Mouse (Mus musculus): ENCODE results near the gene Asb6. TPM values are rescaled to one million over a fixed set of nuclear protein-coding genes. Genes with fewer than 3 reads are reported as not detected.
A peak's percentile ranks its signal among the peaks of the same experiment; 100 is the strongest.

Gene Asb6
- polyA plus RNA-seq, 1 experiment: 31.7 TPM

- Histone ChIP-seq H3K36me3 (ENCODE audit: control insufficient read depth, insufficient read depth, low read length) (no peaks in the 10 kb centered on the region), H3K4me1 (ENCODE audit: control insufficient read depth, insufficient read depth, insufficient read length, low read length) (no peaks in the 10 kb centered on the region), H3K27ac (ENCODE audit: insufficient read depth, low read depth, low read length) (no peak within 1 kb of the TSS), H3K27me3 (ENCODE audit: control insufficient read depth, insufficient read depth, low read length) (peaks cover 5% of the 10 kb centered on the region; the same call in 1 of the 2 replicates), H3K4me3 (ENCODE audit: low read depth, low read length) (no peak within 1 kb of the TSS)
- 65% methylated on average over 10 of the region's 10 CpGs for WGBS
- no peak for TF ChIP-seq CTCF (IDR thresholded peaks at IDR 0.05; ENCODE audit: extremely low read depth, insufficient read length, insufficient replicate concordance, low read depth, low read length)
- TF ChIP-seq POLR2A (IDR thresholded peaks at IDR 0.05; ENCODE audit: low read depth, low read length): no peak
These were observed 4.4 kb upstream of the Asb6 start, which contains the start of gene Prrx2 for GRCm38 (mm10) chr2:30834373-30835022. Gene Prrx2, plus strand, starts transcription at chr2:30834972.

GRCm38 (mm10) chr2:30833644-30834043 lies 3.5 kb upstream of the Asb6 start:
- Histone ChIP-seq H3K4me3 (ENCODE audit: low read depth, low read length) (no peak overlapping the region), H3K4me1 (ENCODE audit: control insufficient read depth, insufficient read depth, insufficient read length, low read length) (no peaks in the 10 kb centered on the region), H3K27me3 (ENCODE audit: control insufficient read depth, insufficient read depth, low read length) (peaks cover 5% of the 10 kb centered on the region; the same call in 1 of the 2 replicates), H3K36me3 (ENCODE audit: control insufficient read depth, insufficient read depth, low read length) (no peaks in the 10 kb centered on the region), H3K27ac (ENCODE audit: insufficient read depth, low read depth, low read length) (no peak overlapping the region)
- WGBS: 70% methylated on average over 5 of the region's 5 CpGs
- TF ChIP-seq CTCF (IDR thresholded peaks at IDR 0.05; ENCODE audit: extremely low read depth, insufficient read length, insufficient replicate concordance, low read depth, low read length) (no peak), POLR2A (IDR thresholded peaks at IDR 0.05; ENCODE audit: low read depth, low read length) (no peak)

- Histone ChIP-seq H3K4me3 (ENCODE audit: low read depth, low read length) (no peak overlapping the region), H3K27me3 (ENCODE audit: control insufficient read depth, insufficient read depth, low read length) (no peaks in the 10 kb centered on the region), H3K27ac (ENCODE audit: insufficient read depth, low read depth, low read length) (no peak overlapping the region), H3K36me3 (ENCODE audit: control insufficient read depth, insufficient read depth, low read length) (peaks cover 11% of the 10 kb centered on the region), H3K4me1 (ENCODE audit: control insufficient read depth, insufficient read depth, insufficient read length, low read length) (peaks cover 9% of the 10 kb centered on the region)
- TF ChIP-seq CTCF (IDR thresholded peaks at IDR 0.05; ENCODE audit: extremely low read depth, insufficient read length, insufficient replicate concordance, low read depth, low read length): peak; percentile 53; the same call in 1 of the 2 replicates
- no peak for TF ChIP-seq POLR2A (IDR thresholded peaks at IDR 0.05; ENCODE audit: low read depth, low read length)
- 40% methylated on average over 5 of the region's 5 CpGs for WGBS
These were observed 818 bp downstream of the Asb6 start for GRCm38 (mm10) chr2:30829315-30829714.

- peak; percentile 87 for TF ChIP-seq CTCF (IDR thresholded peaks at IDR 0.05; ENCODE audit: extremely low read depth, insufficient read length, insufficient replicate concordance, low read depth, low read length)
- peak; percentile 69 for TF ChIP-seq POLR2A (IDR thresholded peaks at IDR 0.05; ENCODE audit: low read depth, low read length)
- H3K36me3 ChIP-seq (ENCODE audit: control insufficient read depth, insufficient read depth, low read length): peaks cover 25% of the 10 kb centered on the region
- no peak overlapping the region for H3K27ac ChIP-seq (ENCODE audit: insufficient read depth, low read depth, low read length)
- under 1% methylated on average over 63 of the region's 63 CpGs for WGBS
- H3K4me1 ChIP-seq (ENCODE audit: control insufficient read depth, insufficient read depth, insufficient read length, low read length): peaks cover 9% of the 10 kb centered on the region
- H3K4me3 ChIP-seq (ENCODE audit: low read depth, low read length): peak overlapping the region; percentile 88
- no peaks in the 10 kb centered on the region for H3K27me3 ChIP-seq (ENCODE audit: control insufficient read depth, insufficient read depth, low read length)
These were observed 2.2 kb downstream of the Asb6 start for GRCm38 (mm10) chr2:30827749-30828475.

- peaks cover 31% of the 10 kb centered on the region for H3K36me3 ChIP-seq (ENCODE audit: control insufficient read depth, insufficient read depth, low read length)
- no peaks in the 10 kb centered on the region for H3K27me3 ChIP-seq (ENCODE audit: control insufficient read depth, insufficient read depth, low read length)
- H3K4me3 ChIP-seq (ENCODE audit: low read depth, low read length): peak overlapping the region; percentile 88
- no peak overlapping the region for H3K27ac ChIP-seq (ENCODE audit: insufficient read depth, low read depth, low read length)
- H3K4me1 ChIP-seq (ENCODE audit: control insufficient read depth, insufficient read depth, insufficient read length, low read length): peaks cover 9% of the 10 kb centered on the region
- WGBS: 25% methylated on average over 26 of the region's 26 CpGs
- TF ChIP-seq POLR2A (IDR thresholded peaks at IDR 0.05; ENCODE audit: low read depth, low read length) (no peak), CTCF (IDR thresholded peaks at IDR 0.05; ENCODE audit: extremely low read depth, insufficient read length, insufficient replicate concordance, low read depth, low read length) (no peak)
These were observed 3.0 kb downstream of the Asb6 start for GRCm38 (mm10) chr2:30826825-30827748.

- Histone ChIP-seq H3K36me3 (ENCODE audit: control insufficient read depth, insufficient read depth, low read length) (peaks cover 39% of the 10 kb centered on the region), H3K27me3 (ENCODE audit: control insufficient read depth, insufficient read depth, low read length) (no peaks in the 10 kb centered on the region), H3K4me1 (ENCODE audit: control insufficient read depth, insufficient read depth, insufficient read length, low read length) (peaks cover 9% of the 10 kb centered on the region), H3K27ac (ENCODE audit: insufficient read depth, low read depth, low read length) (no peak overlapping the region), H3K4me3 (ENCODE audit: low read depth, low read length) (no peak overlapping the region)
- TF ChIP-seq CTCF (IDR thresholded peaks at IDR 0.05; ENCODE audit: extremely low read depth, insufficient read length, insufficient replicate concordance, low read depth, low read length) (no peak), POLR2A (IDR thresholded peaks at IDR 0.05; ENCODE audit: low read depth, low read length) (no peak)
- 70% methylated on average over 13 of the region's 13 CpGs for WGBS
These were observed 6.6 kb downstream of the Asb6 start for GRCm38 (mm10) chr2:30823385-30824153.

All from small intestine, adult 2 months (tissue).